Mouse (Mus musculus) cortical plate, adult 2 months (tissue): ENCODE results near the gene Ccdc96. TPM values are rescaled to one million over a fixed set of nuclear protein-coding genes. Genes with fewer than 3 reads are reported as not detected.

Source experiments
- H3K27ac ChIP-seq: fragments of 200-500 bp; 2 replicates; pipeline ENCODE4 v1.5.1; 2012; ENCODE audit warnings: low read length, control low read depth, inconsistent platforms; ENCODE audit not compliant: insufficient read depth
- H3K4me1 ChIP-seq: fragments of 200-500 bp; 2 replicates; pipeline ENCODE4 v1.6.1; 2011; ENCODE audit warnings: low read length; ENCODE audit not compliant: control insufficient read depth, insufficient read depth
- H3K4me3 ChIP-seq: fragments of 200-500 bp; 2 replicates; pipeline ENCODE4 v1.5.1; 2011; ENCODE audit warnings: mild to moderate bottlenecking, low read length, control low read depth; ENCODE audit not compliant: insufficient read depth
- CTCF ChIP-seq: fragments of 200-500 bp; IDR thresholded peaks from 2 replicates; pipeline ENCODE4 v1.5.1; 2011; ENCODE audit warnings: mild to moderate bottlenecking, control low read depth, low read length; ENCODE audit not compliant: insufficient read depth; ENCODE audit errors: extremely low read depth
- POLR2A ChIP-seq: fragments of 200-500 bp; IDR thresholded peaks from 2 replicates; pipeline ENCODE4 v1.6.1; 2011; ENCODE audit warnings: mild to moderate bottlenecking, low read length, control low read depth; ENCODE audit not compliant: insufficient read depth; ENCODE audit errors: extremely low read depth
- polyA plus RNA-seq: library from polyadenylated mRNA; depleted of rRNA; stranded (reverse); fragments of >200 nt; gene quantifications from 2 replicates; pipeline ENCODE4 v1.2.3, GENCODE M21; 2012

The Ccdc96 gene
- polyA plus RNA-seq, 1 experiment, result 1.0 TPM

DNA sequence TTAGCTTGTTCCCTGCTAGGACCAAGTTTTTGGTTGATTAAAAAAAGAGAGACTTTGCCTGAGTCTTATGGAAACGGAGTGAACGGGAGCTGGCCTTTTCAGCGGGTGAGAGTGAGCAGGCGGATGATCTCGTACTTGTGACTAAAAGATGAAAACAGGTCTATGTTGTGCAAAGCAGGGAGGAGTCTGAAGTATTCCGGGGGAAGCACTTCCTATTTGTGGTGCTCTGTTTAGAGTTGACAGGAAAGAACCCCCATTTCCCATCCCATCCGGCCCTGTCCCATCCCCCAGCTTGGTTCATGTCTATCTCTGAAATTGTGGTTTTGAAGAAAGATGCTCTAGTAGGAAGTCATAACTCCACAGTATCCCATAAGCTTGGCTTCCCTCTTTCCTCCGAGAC, 18.5 kb upstream of the Ccdc96 start:
- peak overlapping the region; percentile 60 for H3K4me3 ChIP-seq
- TF ChIP-seq POLR2A (no peak), CTCF (no peak)
- no peak overlapping the region for H3K27ac ChIP-seq
- H3K4me1 ChIP-seq, result peaks cover 1% of the 10 kb centered on the region; the same call in 1 of the 2 replicates

DNA sequence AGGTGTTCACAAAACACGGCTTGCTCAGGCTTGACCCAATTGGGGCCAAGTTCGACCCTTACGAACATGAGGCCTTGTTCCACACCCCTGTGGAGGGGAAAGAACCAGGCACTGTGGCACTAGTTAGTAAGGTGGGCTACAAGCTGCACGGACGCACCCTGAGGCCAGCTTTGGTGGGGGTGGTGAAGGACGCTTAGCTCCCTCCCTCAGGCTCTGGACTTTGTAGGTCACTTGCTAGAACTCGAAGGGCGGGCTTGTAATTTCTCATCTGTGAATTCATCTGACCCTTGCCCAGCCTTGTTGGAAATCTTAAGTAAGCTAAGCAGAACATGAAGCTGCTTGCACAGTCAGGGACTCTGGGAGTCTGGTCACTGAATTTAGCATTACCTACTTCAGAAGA, 13.2 kb upstream of the Ccdc96 start:
- H3K27ac ChIP-seq, result no peak overlapping the region
- H3K4me3 ChIP-seq, result no peak overlapping the region
- H3K4me1 ChIP-seq, result no peaks in the 10 kb centered on the region
- TF ChIP-seq POLR2A (no peak), CTCF (no peak)

DNA sequence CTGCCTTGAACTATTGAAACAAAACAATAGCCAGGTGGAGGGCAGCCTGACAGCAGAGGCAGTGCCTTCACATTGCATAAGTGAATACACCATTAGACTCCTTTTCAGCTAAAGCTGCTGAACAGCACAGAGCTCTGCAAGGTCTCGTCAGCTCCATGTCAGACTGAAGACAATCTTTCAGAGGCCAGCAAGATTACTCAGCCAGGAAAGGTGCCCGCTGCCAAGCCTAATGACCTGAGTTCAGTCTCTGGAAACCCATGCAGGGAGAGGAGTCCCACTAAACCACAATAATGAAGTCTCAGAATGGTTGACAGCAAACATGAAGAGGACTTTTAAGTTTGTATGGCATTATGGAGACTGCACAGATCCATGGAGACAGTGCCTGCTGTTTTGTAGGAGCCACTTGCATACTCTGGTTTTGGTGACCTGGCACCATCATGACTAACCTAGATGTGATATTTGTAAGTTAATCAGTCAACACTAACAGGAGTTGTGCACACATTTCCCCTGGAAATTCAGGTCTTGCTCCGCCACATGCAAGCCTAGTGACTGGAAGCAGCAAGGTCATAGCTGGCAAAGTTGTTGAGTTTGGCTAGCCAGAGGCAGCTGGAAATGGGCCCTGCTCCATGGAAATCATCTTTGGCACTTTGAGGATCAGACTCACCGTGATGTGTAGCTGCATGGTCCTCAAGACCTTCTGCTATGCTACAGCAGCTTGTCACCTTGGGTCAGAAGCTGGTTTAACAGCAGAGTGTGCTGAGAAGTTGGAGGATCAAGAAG, 11.3 kb upstream of the Ccdc96 start:
- no peak overlapping the region for H3K27ac ChIP-seq
- TF ChIP-seq POLR2A, result no peak
- TF ChIP-seq CTCF, result no peak
- no peaks in the 10 kb centered on the region for H3K4me1 ChIP-seq
- H3K4me3 ChIP-seq, result no peak overlapping the region

DNA sequence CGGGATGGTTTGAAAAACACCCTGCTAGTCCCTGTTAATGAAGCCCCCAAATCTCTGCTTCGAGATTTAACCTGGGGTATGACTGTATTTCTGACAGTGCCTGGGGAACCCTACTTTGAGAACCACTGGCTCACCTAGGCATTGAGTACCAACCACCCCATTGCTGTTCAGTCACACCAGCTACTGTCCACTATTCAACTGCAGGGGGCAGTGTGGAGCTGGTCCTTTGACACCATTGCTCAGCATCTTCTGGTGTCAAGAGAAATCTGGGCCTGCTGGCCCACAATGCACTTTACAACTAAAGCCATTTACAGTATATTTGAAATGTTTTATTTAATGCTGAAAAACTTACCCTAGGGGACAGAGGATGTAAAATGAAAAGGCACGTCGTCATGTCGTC, 10.1 kb upstream of the Ccdc96 start:
- no peak overlapping the region for H3K4me3 ChIP-seq
- H3K27ac ChIP-seq, result no peak overlapping the region
- no peaks in the 10 kb centered on the region for H3K4me1 ChIP-seq
- TF ChIP-seq POLR2A (no peak), CTCF (peak; percentile 76)

DNA sequence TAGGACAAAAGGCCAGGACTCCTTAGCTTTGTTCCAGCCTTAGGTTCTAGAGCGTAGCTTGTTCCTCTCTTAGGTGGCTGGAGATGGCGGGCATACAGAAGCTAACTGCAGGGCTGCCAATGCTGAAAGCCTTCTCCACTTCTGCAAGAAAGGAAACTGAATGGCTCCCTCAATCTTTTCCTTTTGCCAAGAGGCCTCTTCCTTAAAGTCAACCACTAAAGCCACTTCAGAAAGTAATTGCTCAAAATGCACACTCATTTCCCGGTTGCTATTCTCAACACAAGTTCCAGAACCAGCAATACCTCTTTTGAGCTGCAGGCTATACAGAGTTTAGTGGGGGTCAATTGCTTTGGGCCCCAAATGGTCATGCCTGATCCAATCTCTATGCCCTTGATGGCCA, 6.9 kb upstream of the Ccdc96 start:
- H3K4me1 ChIP-seq, result peaks cover 14% of the 10 kb centered on the region
- TF ChIP-seq POLR2A, result no peak
- no peak for TF ChIP-seq CTCF
- no peak overlapping the region for H3K27ac ChIP-seq
- H3K4me3 ChIP-seq, result no peak overlapping the region

DNA sequence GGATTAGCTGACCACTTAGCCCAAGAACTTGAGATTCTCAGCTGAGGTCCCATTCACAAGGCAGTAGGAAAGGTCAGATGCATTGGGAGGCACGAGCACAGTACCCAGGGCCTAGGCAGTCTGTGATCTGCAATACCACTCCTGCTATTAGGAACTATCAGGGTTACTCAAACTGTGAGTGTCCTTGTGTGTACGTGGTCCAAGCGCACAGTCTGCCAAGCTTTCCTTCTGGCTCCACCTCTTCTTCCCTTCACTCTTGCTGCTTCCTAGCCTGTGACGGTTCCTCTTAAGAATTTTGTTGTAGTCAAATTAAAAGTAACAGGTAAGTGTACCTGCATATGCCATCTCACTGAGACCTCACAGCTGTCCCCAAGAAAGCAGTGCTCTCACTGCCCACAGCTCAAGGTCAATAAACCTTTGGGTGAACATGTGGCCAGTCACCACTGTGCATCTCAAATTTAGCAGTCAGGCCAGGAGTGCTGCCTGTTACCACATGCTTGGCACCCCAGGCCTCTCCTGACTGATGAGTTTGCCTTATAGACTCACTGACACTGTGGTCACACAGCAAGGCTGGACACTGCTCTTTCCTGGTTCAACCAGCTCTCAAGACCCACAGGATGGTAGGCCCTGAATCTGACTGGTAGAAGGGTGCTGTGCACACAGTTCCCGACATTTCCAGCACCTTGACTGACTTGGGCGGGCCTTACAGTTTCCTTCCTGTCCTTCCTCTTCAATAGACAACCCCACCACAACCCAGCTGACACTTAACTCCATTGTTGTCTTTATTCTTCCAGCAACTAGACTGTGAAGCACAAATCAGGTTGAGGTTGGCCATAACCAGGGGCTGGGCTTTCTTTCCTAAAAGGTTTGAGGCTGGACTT, 5.6 kb upstream of the Ccdc96 start:
- peaks cover 17% of the 10 kb centered on the region for H3K4me1 ChIP-seq
- no peak for TF ChIP-seq CTCF
- no peak for TF ChIP-seq POLR2A
- H3K27ac ChIP-seq, result no peak overlapping the region
- H3K4me3 ChIP-seq, result no peak overlapping the region

DNA sequence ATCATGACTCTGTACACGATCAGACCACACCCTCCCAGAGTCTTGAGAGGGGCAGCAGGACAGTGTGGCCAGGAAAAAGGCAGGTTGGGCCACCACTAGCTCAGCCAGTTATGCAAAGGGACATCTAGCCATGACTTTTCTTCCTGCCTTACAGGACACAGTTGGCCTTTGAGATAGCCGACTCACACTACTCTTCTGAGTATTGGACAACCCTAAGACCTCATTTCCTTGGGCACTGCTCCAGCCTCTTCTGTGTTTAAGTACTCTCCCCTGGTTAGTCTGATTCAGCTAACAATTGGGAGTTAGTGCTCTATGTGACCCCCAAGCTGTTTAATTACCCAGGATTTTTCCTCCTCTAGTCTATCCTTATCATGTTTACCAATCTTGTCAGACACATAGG, 4.7 kb upstream of the Ccdc96 start:
- Histone ChIP-seq H3K4me1 (peaks cover 17% of the 10 kb centered on the region), H3K27ac (no peak overlapping the region), H3K4me3 (no peak overlapping the region)
- TF ChIP-seq POLR2A, result no peak
- no peak for TF ChIP-seq CTCF

DNA sequence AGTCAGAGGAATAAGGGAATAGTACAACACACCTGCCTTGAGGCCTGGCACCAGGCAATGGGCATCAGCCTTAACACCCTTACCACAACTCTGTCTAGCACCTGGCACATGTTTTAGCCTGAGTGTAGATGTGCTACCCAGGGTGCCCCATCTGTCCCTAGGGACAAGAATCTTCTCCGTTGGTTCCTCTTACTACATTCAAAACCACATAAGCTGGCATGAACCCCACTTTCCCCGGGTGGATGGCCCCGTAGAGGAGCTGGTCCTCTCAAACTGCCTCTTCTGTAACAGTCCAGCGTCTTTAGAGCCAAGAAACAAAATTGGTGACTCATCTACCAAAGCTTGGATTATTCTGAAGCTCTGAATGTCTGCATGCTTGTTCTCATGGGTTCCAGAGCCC, 4.0 kb upstream of the Ccdc96 start:
- Histone ChIP-seq H3K27ac (no peak overlapping the region), H3K4me3 (no peak overlapping the region), H3K4me1 (peaks cover 17% of the 10 kb centered on the region)
- no peak for TF ChIP-seq POLR2A
- TF ChIP-seq CTCF, result no peak

DNA sequence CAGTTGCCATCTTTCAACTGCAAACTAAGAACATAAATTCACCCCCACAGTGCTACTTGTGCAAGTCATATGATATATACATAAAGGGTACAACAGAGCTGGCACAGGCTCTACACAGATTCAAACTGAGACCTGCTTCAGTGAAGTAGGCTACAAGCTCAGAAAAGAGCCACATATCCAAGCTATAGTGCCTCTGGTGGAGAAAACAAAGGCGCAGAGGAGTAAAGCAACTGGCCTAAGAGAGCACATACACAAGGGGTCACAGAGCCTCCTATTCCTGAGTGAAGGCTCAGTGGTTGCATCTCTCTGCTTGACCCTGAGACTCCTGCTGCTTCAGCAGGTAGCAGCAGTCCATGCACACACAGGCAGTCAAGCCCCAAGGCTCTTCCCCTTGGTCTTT, 3.3 kb upstream of the Ccdc96 start:
- H3K4me3 ChIP-seq, result no peak overlapping the region
- TF ChIP-seq CTCF, result no peak
- no peak for TF ChIP-seq POLR2A
- H3K4me1 ChIP-seq, result peaks cover 17% of the 10 kb centered on the region
- H3K27ac ChIP-seq, result no peak overlapping the region
